Mouse (Mus musculus): Measurements from ENCODE around the gene Gm21887.
"Not testable (repeated sequence)": the region's sequence is repeated elsewhere in the genome, so short reads cannot be mapped to it uniquely, and the experiment has no call there.

The Gm21887 gene

GRCm38 (mm10) chrX:170008584-170008983, 875 bp upstream of the Gm21887 start:
- in situ Hi-C loops (cut with MboI; ENCODE audit: unreplicated experiment in 2 of 2) = not testable (repeated sequence)

GRCm38 (mm10) chrX:170009801-170010221, 352 bp downstream of the Gm21887 start:
- in situ Hi-C loops (cut with MboI; ENCODE audit: unreplicated experiment in 2 of 2) = not testable (repeated sequence)

GRCm38 (mm10) chrX:170010581-170011528, 1.4 kb downstream of the Gm21887 start:
- in situ Hi-C loops (cut with MboI; ENCODE audit: unreplicated experiment in 2 of 2) = not testable (repeated sequence)

DNA sequence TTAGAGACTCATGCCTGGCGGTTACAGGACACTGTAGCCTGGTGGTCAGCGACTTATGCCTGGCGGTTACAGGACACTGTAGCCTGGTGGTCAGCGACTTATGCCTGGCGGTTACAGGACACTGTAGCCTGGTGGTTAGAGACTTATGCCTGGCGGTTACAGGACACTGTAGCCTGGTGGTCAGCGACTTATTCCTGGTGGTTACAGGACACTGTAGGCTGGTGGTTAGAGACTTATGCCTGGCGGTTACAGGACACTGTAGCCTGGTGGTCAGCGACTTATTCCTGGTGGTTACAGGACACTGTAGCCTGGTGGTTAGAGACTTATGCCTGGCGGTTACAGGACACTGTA, 2.0 kb downstream of the Gm21887 start:
- in situ Hi-C loops (cut with MboI; ENCODE audit: unreplicated experiment in 2 of 2) = not testable (repeated sequence)

GRCm38 (mm10) chrX:170013421-170013820, 4.0 kb downstream of the Gm21887 start:
- in situ Hi-C loops (cut with MboI; ENCODE audit: unreplicated experiment in 2 of 2) = not testable (repeated sequence)

DNA sequence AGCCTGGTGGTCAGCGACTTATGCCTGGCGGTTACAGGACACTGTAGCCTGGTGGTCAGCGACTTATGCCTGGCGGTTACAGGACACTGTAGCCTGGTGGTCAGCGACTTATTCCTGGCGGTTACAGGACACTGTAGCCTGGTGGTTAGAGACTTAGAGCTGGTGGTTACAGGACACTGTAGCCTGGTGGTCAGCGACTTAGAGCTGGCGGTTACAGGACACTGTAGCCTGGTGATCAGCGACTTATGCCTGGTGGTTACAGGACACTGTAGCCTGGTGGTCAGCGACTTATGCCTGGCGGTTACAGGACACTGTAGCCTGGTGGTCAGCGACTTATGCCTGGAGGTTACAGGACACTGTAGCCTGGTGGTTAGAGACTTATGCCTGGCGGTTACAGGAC, 4.6 kb downstream of the Gm21887 start:
- in situ Hi-C loops (cut with MboI; ENCODE audit: unreplicated experiment in 2 of 2) = not testable (repeated sequence)

DNA sequence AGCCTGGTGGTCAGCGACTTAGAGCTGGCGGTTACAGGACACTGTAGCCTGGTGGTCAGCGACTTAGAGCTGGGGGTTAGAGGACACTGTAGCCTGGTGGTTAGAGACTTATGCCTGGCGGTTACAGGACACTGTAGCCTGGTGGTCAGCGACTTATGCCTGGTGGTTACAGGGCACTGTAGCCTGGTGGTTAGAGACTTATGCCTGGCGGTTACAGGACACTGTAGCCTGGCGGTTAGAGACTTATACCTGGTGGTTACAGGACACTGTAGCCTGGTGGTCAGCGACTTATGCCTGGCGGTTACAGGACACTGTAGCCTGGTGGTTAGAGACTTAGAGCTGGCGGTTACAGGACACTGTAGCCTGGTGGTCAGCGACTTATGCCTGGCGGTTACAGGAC, 6.4 kb downstream of the Gm21887 start:
- in situ Hi-C loops (cut with MboI; ENCODE audit: unreplicated experiment in 2 of 2) = not testable (repeated sequence)

- in situ Hi-C loops (cut with MboI; ENCODE audit: unreplicated experiment in 2 of 2) = not testable (repeated sequence)
Measured at GRCm38 (mm10) chrX:170017333-170018245, 8.1 kb downstream of the Gm21887 start.

GRCm38 (mm10) chrX:170018571-170019218, 9.2 kb downstream of the Gm21887 start:
- in situ Hi-C loops (cut with MboI; ENCODE audit: unreplicated experiment in 2 of 2) = not testable (repeated sequence)

GRCm38 (mm10) chrX:170019219-170019953, 9.9 kb downstream of the Gm21887 start:
- in situ Hi-C loops (cut with MboI; ENCODE audit: unreplicated experiment in 2 of 2) = not testable (repeated sequence)

DNA sequence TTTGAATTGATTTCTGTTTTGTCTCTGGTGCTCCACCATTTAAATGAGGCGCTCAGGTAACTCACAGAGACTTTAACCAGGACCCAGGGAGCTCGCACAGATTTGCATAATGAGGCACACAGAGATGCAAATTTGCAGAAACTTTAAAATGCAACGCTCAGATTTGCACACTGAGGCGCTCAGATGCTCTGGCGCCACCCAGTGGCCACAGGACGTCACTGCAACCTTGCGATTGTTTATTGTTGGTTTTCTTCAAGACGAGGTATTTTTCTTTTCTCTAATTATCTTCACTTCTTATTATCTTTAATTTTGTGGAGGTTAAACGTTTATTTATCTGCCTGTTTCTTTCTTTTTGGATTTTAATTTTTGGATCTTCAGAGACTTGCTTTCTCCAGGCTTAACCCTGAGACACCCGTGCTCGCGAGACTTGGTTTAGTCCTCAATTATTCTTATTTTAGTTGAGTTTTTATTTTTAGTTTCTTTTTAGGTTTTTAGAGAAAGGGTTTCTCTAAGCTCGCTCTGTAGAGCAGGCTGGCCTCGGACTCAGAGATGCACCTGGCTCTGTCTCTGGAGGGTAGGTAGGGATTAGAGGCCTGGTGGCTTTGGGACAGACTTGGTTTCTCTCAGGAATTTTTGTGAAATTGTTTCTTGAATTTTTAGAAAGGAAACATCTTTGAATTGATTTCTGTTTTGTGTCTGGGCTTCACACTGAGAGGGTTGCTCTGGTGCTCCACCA, 10.7 kb downstream of the Gm21887 start:
- in situ Hi-C loops (cut with MboI; ENCODE audit: unreplicated experiment in 2 of 2) = not testable (repeated sequence)

DNA sequence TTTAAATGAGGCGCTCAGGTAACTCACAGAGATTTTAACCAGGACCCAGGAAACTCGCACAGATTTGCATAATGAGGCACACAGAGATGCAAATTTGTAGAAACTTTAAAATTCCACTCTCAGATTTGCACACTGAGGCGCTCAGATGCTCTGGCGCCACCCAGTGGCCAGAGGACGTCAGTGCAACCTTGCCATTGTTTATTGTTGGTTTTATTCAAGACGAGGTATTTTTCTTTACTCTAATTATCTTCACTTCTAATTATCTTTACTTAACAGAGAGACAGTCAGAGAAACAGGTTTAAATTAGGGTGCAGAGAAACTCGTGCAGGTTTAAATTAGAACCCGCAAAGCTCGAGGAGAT, 11.2 kb downstream of the Gm21887 start:
- in situ Hi-C loops (cut with MboI; ENCODE audit: unreplicated experiment in 2 of 2) = not testable (repeated sequence)

GRCm38 (mm10) chrX:170021205-170021604, 11.7 kb downstream of the Gm21887 start:
- in situ Hi-C loops (cut with MboI; ENCODE audit: unreplicated experiment in 2 of 2) = not testable (repeated sequence)

DNA sequence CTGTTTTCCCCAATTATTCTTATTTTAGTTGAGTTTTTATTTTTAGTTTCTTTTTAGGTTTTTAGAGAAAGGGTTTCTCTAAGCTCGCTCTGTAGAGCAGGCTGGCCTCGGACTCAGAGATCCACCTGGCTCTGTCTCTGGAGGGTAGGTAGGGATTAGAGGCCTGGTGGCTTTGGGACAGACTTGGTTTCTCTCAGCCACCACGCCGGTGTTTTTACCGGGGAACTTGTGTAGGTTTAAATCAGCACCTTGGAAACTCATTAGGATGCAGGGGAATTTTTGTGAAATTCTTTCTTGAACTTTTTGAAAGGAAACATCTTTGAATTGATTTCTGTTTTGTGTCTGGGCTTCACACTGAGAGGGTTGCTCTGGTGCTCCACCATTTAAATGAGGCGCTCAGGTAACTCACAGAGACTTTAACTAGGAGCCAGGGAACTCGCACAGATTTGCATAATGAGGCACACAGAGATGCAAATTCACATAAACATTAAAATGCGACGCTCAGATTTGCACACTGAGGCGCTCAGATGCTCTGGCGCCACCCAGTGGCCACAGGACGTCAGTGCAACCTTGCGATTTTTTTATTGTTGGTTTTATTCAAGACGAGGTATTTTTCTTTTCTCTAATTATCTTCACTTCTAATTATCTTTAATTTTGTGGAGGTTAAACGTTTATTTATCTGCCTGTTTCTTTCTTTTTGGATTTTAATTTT, 12.4 kb downstream of the Gm21887 start:
- in situ Hi-C loops (cut with MboI; ENCODE audit: unreplicated experiment in 2 of 2) = not testable (repeated sequence)

Measured in v-Abl transformed pro-B cells (cell line).